Mouse (Mus musculus) forebrain, embryonic 10.5 days (tissue): ENCODE results near the gene Tbc1d17. TPM values are rescaled to one million over a fixed set of nuclear protein-coding genes. Genes with fewer than 3 reads are reported as not detected.

Source experiments
- DNase-seq: peaks from one replicate; pipeline ENCODE4 v3.0.0-alpha.2; 2017; ENCODE audit warnings: low spot score; ENCODE audit errors: extremely low spot score
- H3K27ac ChIP-seq: fragments of 300-500 bp; sonication (generic); 2 replicates; pipeline ENCODE4 v1.5.1; 2016; ENCODE audit warnings: mild to moderate bottlenecking
- H3K27me3 ChIP-seq: fragments of 300-500 bp; sonication (generic); 2 replicates; pipeline ENCODE4 v1.6.1; 2016; ENCODE audit warnings: mild to moderate bottlenecking; ENCODE audit not compliant: poor library complexity, severe bottlenecking
- H3K36me3 ChIP-seq: fragments of 300-500 bp; sonication (generic); replicated peaks from 2 replicates; pipeline ENCODE4 v1.6.1; 2016; ENCODE audit warnings: mild to moderate bottlenecking, moderate library complexity
- H3K4me1 ChIP-seq: fragments of 300-500 bp; sonication (generic); 2 replicates; pipeline ENCODE4 v1.6.1; 2016
- H3K4me3 ChIP-seq: fragments of 300-500 bp; sonication (generic); 2 replicates; pipeline ENCODE4 v1.5.1; 2016; ENCODE audit warnings: mild to moderate bottlenecking, moderate library complexity
- H3K9me3 ChIP-seq: fragments of 300-500 bp; sonication (generic); 2 replicates; pipeline ENCODE4 v1.6.1; 2016; ENCODE audit warnings: mild to moderate bottlenecking, moderate library complexity
- WGBS: fragments of 180-500 bp; shearing (Covaris S2); methylation state at CpG from one replicate; pipeline ENCODE4 v1.1.7; 2016; 5-methylcytosine and 5-hydroxymethylcytosine counted together
- polyA plus RNA-seq: library from polyadenylated mRNA; unstranded; fragments of >200 nt; fragmentation: Nextera tagmentation; extraction: Ambion mirVana; gene quantifications from 2 replicates; pipeline ENCODE4 v1.2.1, GENCODE M21; 2016

Gene Tbc1d17
- polyA plus RNA-seq, 1 experiment from 2014 or later: 73.6 TPM

- no peaks in the 10 kb centered on the region for H3K9me3 ChIP-seq
- peaks cover 78% of the 10 kb centered on the region for H3K4me1 ChIP-seq
- no peak for DNase-seq
- H3K36me3 ChIP-seq: peaks cover 44% of the 10 kb centered on the region
- H3K27ac ChIP-seq: peak overlapping the region; percentile 94
- H3K27me3 ChIP-seq: no peaks in the 10 kb centered on the region
- 71% methylated on average over 9 of the region's 9 CpGs for whole genome bisulfite sequencing
- H3K4me3 ChIP-seq: peak overlapping the region; percentile 93
Observed at GRCm38 (mm10) chr7:44856265-44856916, 7.5 kb upstream of the Tbc1d17 start.

GRCm38 (mm10) chr7:44855036-44855435, 6.2 kb upstream of the Tbc1d17 start:
- H3K27me3 ChIP-seq: no peaks in the 10 kb centered on the region
- H3K9me3 ChIP-seq: no peaks in the 10 kb centered on the region
- WGBS: 48% methylated on average over 10 of the region's 10 CpGs
- H3K4me1 ChIP-seq: peaks cover 78% of the 10 kb centered on the region
- peak overlapping the region; percentile 66 for H3K4me3 ChIP-seq
- no peak for DNase-seq
- H3K36me3 ChIP-seq: peaks cover 33% of the 10 kb centered on the region
- peak overlapping the region; percentile 91 for H3K27ac ChIP-seq

DNA sequence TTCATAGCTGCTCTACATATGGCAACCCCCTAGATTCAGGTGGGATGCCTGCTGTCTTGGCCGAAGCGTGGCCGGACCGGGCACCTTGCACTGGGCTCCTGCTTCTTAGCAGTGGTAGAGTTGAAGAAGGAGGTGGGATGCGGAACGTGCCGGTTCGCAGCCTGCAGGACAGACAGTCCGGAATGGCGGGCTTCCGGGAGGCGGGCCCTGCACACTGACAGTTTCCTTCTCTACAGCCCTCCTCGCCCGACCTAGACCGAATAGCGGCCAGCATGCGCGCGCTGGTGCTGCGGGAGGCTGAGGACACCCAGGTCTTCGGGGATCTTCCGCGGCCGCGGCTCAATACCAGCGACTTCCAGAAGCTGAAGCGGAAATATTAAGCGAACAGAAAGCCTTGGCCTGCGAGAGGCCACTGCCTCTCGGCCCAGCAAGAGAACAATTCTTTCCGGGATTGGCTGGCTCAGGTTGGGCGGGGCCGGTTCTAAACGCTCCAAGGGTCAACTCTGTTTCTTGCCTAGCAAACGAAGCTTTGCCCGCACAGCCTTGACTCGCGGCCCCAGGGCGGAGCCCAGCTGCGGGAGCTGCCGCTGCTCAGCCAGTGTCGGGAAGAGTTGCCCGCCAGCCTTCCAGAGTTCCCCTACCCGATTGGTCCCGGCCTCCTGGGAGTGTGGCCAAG, 5.6 kb upstream of the Tbc1d17 start:
- Histone ChIP-seq H3K27me3 (no peaks in the 10 kb centered on the region), H3K4me1 (peaks cover 78% of the 10 kb centered on the region), H3K36me3 (peaks cover 27% of the 10 kb centered on the region), H3K4me3 (peak overlapping the region; percentile 66), H3K27ac (peak overlapping the region; percentile 91), H3K9me3 (no peaks in the 10 kb centered on the region)
- 3% methylated on average over 45 of the region's 45 CpGs for WGBS
- peak; percentile 78 for DNase-seq

DNA sequence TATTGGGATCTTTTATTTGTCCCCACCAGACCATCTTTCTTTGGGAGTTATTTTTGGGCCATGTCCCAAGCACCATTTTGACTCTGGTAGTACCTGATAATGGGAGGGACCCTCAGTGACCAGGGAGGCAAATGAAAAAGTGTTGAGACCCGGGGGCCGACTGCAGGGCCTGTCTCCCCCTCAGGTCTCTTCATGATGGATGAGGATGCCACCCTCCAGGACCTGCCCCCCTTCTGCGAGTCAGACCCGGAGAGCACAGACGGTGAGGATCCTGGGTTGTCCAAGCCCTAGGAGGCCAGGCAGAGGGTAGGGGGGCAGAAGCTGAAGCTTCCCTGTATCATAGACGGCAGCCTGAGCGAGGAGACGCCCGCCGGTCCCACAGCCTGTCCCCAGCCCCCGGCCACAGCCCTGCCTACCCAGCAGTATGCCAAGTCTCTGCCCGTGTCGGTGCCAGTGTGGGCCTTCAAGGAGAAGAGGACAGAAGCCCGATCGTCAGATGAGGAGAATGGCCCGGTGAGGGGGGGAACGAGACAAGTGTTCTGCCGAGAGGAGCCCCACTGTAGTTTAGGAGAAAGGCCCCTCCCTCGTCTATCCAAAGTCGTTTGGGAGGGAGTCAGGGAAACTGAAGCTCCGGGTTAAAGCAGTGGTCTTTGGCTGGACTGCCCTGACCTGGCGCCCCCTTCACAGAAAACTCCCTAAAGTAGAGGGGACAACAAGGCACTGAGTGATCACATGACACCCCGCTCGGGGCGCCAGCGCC, 4.9 kb upstream of the Tbc1d17 start:
- Histone ChIP-seq H3K4me1 (peaks cover 78% of the 10 kb centered on the region), H3K27me3 (no peaks in the 10 kb centered on the region), H3K36me3 (peaks cover 27% of the 10 kb centered on the region), H3K27ac (peak overlapping the region; percentile 91), H3K9me3 (no peaks in the 10 kb centered on the region), H3K4me3 (peak overlapping the region; percentile 66)
- WGBS: 36% methylated on average over 26 of the region's 26 CpGs
- peak; percentile 49 for DNase-seq

DNA sequence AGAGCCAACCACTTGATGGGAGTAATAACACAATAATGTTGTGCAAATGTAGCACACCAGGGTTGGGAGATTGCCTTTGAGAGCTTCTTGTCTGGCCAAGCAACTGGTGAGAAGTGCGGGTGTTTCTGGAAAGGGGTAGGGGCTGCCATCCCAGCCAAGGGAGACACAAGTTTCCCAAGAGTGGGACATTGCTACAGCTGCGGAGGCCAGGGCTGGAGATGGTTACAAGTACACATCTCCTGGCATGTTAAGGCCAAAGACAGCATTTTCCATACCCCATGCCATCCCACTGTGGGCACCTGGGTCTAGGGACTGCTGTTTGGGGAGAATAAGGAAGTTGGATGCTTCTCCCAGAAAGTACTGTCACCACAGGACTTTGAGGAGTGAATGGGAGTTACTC, 4.2 kb upstream of the Tbc1d17 start:
- Histone ChIP-seq H3K4me1 (peaks cover 74% of the 10 kb centered on the region), H3K27ac (no peak overlapping the region), H3K4me3 (peak overlapping the region; percentile 4; the same call in 1 of the 2 replicates), H3K36me3 (peaks cover 22% of the 10 kb centered on the region), H3K27me3 (no peaks in the 10 kb centered on the region), H3K9me3 (no peaks in the 10 kb centered on the region)
- DNase-seq: no peak
- 96% methylated on average over 2 of the region's 2 CpGs for WGBS

- WGBS: 92% methylated on average over 36 of the region's 36 CpGs
- no peak for DNase-seq
- Histone ChIP-seq H3K27me3 (no peaks in the 10 kb centered on the region), H3K9me3 (no peaks in the 10 kb centered on the region), H3K36me3 (peaks cover 22% of the 10 kb centered on the region), H3K4me3 (peak overlapping the region; percentile 4), H3K4me1 (peaks cover 74% of the 10 kb centered on the region), H3K27ac (0 out of 2 replicates have a peak overlapping the region, but pooled peaks have one; percentile 11)
Observed at GRCm38 (mm10) chr7:44852259-44853027, 3.6 kb upstream of the Tbc1d17 start.

DNA sequence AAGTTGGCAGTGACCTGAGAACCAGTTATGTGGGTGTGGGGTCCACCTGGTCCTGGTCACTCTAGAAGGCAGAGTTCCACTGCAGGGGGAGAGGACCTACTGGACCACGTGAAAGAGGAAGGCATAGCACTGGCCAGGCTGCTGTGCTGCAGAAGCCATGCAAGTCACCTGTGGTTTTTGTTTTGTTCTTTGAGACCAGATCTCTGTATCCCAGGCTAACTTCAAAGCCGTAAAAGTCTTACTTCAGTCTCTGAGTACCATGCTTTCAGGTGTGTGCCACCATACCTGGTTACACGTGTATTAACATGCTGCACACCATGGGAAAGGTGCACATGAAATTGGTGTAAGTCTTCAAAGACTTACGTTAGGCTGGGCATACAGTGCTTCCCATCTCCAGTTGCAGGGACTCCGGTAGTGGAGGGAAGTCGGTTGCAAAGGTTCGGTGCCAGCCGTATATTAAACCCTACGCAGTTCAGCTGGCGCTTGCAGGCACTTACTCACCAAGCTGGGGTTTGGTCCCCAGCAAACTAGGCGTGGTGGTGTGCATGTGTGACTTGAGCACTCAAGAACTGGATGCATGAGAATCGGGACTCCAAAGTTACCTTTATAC, 2.9 kb upstream of the Tbc1d17 start:
- Histone ChIP-seq H3K4me1 (peaks cover 70% of the 10 kb centered on the region), H3K27me3 (no peaks in the 10 kb centered on the region), H3K36me3 (peaks cover 25% of the 10 kb centered on the region), H3K4me3 (peak overlapping the region; percentile 87), H3K9me3 (no peaks in the 10 kb centered on the region), H3K27ac (no peak overlapping the region)
- DNase-seq: no peak
- 93% methylated on average over 12 of the region's 12 CpGs for WGBS

- Histone ChIP-seq H3K4me3 (peak overlapping the region; percentile 87), H3K36me3 (peaks cover 32% of the 10 kb centered on the region), H3K27ac (peak overlapping the region; percentile 97), H3K9me3 (no peaks in the 10 kb centered on the region), H3K4me1 (peaks cover 63% of the 10 kb centered on the region), H3K27me3 (no peaks in the 10 kb centered on the region)
- 84% methylated on average over 8 of the region's 8 CpGs for WGBS
- no peak for DNase-seq
Observed at GRCm38 (mm10) chr7:44850789-44851624, 2.1 kb upstream of the Tbc1d17 start.

DNA sequence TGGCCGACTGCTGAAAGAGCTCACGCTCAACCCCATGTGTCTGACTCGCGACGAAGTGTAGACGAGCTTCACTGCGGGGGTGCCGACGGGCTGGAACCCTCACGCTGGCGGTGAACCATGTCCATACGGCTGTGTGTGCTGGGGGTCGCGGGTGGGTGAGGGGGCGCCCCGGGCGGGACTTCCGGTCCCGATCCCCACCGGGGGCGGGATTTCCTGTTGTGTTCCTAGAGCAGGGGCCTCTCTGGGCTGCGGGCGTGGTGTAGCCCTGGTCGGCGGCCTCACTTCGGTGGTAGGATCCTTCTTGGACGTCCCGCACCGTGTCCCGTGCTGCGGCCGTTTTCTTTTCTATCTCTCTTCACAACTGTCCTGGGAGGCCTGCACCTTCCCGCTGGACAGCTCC, 1.3 kb upstream of the Tbc1d17 start:
- peak; percentile 79 for DNase-seq
- peaks cover 55% of the 10 kb centered on the region for H3K4me1 ChIP-seq
- H3K27ac ChIP-seq: peak overlapping the region; percentile 97
- peak overlapping the region; percentile 87 for H3K4me3 ChIP-seq
- no peaks in the 10 kb centered on the region for H3K9me3 ChIP-seq
- H3K27me3 ChIP-seq: no peaks in the 10 kb centered on the region
- WGBS: under 1% methylated on average over 33 of the region's 33 CpGs
- H3K36me3 ChIP-seq: peaks cover 41% of the 10 kb centered on the region

GRCm38 (mm10) chr7:44849416-44850111, 685 bp upstream of the Tbc1d17 start:
- peaks cover 47% of the 10 kb centered on the region for H3K36me3 ChIP-seq
- under 1% methylated on average over 41 of the region's 41 CpGs for WGBS
- H3K4me1 ChIP-seq: peaks cover 49% of the 10 kb centered on the region

DNA sequence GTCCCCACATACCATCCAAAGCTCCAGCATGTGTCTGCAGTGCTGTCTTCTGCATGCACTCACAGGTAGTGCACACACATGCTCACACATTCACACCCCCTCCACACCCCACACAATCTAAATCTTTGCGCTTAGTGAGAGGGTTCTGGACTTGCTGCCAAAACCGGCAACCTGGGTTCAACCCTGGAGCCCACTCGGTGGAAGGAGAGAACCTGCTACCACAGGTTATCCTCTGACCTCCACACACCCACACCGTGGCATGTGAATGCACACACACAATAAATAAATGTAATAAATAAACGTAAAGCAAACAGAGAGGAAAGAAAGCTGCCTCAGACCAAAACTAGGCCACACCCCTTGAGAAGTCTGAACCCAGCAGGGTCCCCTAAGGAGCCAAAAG, 1.1 kb downstream of the Tbc1d17 start:
- WGBS: 78% methylated on average over 5 of the region's 5 CpGs
- H3K27me3 ChIP-seq: no peaks in the 10 kb centered on the region
- 0 out of 2 replicates have a peak overlapping the region, but pooled peaks have one; percentile 97 for H3K27ac ChIP-seq

More at GRCm38 (mm10) chr7:44849416-44850111, 685 bp upstream of the Tbc1d17 start:
- Histone ChIP-seq H3K9me3 (no peaks in the 10 kb centered on the region), H3K27ac (peak overlapping the region; percentile 97), H3K27me3 (no peaks in the 10 kb centered on the region), H3K4me3 (peak overlapping the region; percentile 87)
- DNase-seq: peak; percentile 90

More for the DNA sequence above, 1.1 kb downstream of the Tbc1d17 start:
- peaks cover 55% of the 10 kb centered on the region for H3K36me3 ChIP-seq
- H3K4me1 ChIP-seq: peaks cover 32% of the 10 kb centered on the region
- no peak for DNase-seq
- peak overlapping the region; percentile 87 for H3K4me3 ChIP-seq
- H3K9me3 ChIP-seq: no peaks in the 10 kb centered on the region
